Mouse (Mus musculus): ENCODE measurements around the gene Bcl9. TPM values are rescaled to one million over a fixed set of nuclear protein-coding genes. Genes with fewer than 3 reads are reported as not detected.

Gene Bcl9
- total and polyA plus RNA-seq, 3 experiments, result 7.0 to 38.5 (median 18.4) TPM

- no peak for ATAC-seq (ENCODE audit: extremely low read depth, insufficient number of reproducible peaks, low FRiP score, poor library complexity, severe bottlenecking)
- peaks cover 93% of the 10 kb centered on the region for H3K36me3 ChIP-seq (replicated peaks)
Observed at GRCm38 (mm10) chr3:97172231-97172630, 125.5 kb downstream of the Bcl9 start.

GRCm38 (mm10) chr3:97171531-97171930 is 126.2 kb downstream of the Bcl9 start:
- peaks cover 93% of the 10 kb centered on the region for H3K36me3 ChIP-seq (replicated peaks)
- no peaks in the 10 kb centered on the region for H3K27me3 ChIP-seq (ENCODE audit: insufficient read depth, low read length)
- DNase-seq (ENCODE audit: low spot score) (no peak), ATAC-seq (ENCODE audit: extremely low read depth, insufficient number of reproducible peaks, low FRiP score, poor library complexity, severe bottlenecking) (no peak)
- TF ChIP-seq GATA2 (IDR thresholded peaks at IDR 0.05; ENCODE audit: borderline replicate concordance, low read depth, low read length) (no peak), CTCF (IDR thresholded peaks at IDR 0.05; ENCODE audit: low read depth, low read length) (no peak), GATA1 (IDR thresholded peaks at IDR 0.05; ENCODE audit: borderline replicate concordance, low read length) (no peak), POLR2AphosphoS5 (IDR thresholded peaks at IDR 0.05; ENCODE audit: insufficient replicate concordance, low read depth, low read length) (no peak), TAL1 (conservative IDR thresholded peaks at IDR 0.05; ENCODE audit: low read depth, low read length) (no peak)
- H3K9me3 ChIP-seq (replicated peaks), result no peaks in the 10 kb centered on the region
- H3K4me1 ChIP-seq (ENCODE audit: insufficient read depth, low read depth, low read length), result 0 out of 2 replicates have a peak, but pooled peaks cover 2% of the 10 kb centered on the region
- no peak overlapping the region for H3K4me3 ChIP-seq (ENCODE audit: low read depth, low read length)

More at GRCm38 (mm10) chr3:97172231-97172630, 125.5 kb downstream of the Bcl9 start:
- H3K4me3 ChIP-seq (ENCODE audit: low read depth, low read length), result no peak overlapping the region
- no peaks in the 10 kb centered on the region for H3K4me1 ChIP-seq (ENCODE audit: insufficient read depth, low read depth, low read length)
- DNase-seq (ENCODE audit: low spot score), result no peak
- no peak for TF ChIP-seq TAL1 (conservative IDR thresholded peaks at IDR 0.05; ENCODE audit: low read depth, low read length)
- no peak for TF ChIP-seq GATA2 (IDR thresholded peaks at IDR 0.05; ENCODE audit: borderline replicate concordance, low read depth, low read length)
- TF ChIP-seq CTCF (IDR thresholded peaks at IDR 0.05; ENCODE audit: low read depth, low read length), result no peak
- TF ChIP-seq POLR2AphosphoS5 (IDR thresholded peaks at IDR 0.05; ENCODE audit: insufficient replicate concordance, low read depth, low read length), result no peak
- TF ChIP-seq GATA1 (IDR thresholded peaks at IDR 0.05; ENCODE audit: borderline replicate concordance, low read length), result no peak
- H3K27me3 ChIP-seq (ENCODE audit: insufficient read depth, low read length), result no peaks in the 10 kb centered on the region
- H3K9me3 ChIP-seq (replicated peaks), result no peaks in the 10 kb centered on the region

- TF ChIP-seq CTCF (IDR thresholded peaks at IDR 0.05; ENCODE audit: low read depth, low read length) (no peak), GATA2 (IDR thresholded peaks at IDR 0.05; ENCODE audit: borderline replicate concordance, low read depth, low read length) (no peak), GATA1 (IDR thresholded peaks at IDR 0.05; ENCODE audit: borderline replicate concordance, low read length) (no peak), TAL1 (conservative IDR thresholded peaks at IDR 0.05; ENCODE audit: low read depth, low read length) (no peak), POLR2AphosphoS5 (IDR thresholded peaks at IDR 0.05; ENCODE audit: insufficient replicate concordance, low read depth, low read length) (no peak)
- Histone ChIP-seq H3K9me3 (replicated peaks) (no peaks in the 10 kb centered on the region), H3K4me3 (ENCODE audit: low read depth, low read length) (no peak overlapping the region), H3K36me3 (replicated peaks) (peaks cover 83% of the 10 kb centered on the region), H3K27me3 (ENCODE audit: insufficient read depth, low read length) (no peaks in the 10 kb centered on the region), H3K4me1 (ENCODE audit: insufficient read depth, low read depth, low read length) (peaks cover 37% of the 10 kb centered on the region)
- DNase-seq (ENCODE audit: low spot score), result no peak
- ATAC-seq (ENCODE audit: extremely low read depth, insufficient number of reproducible peaks, low FRiP score, poor library complexity, severe bottlenecking), result no peak
Observed at GRCm38 (mm10) chr3:97167126-97167525, 130.6 kb downstream of the Bcl9 start.

GRCm38 (mm10) chr3:97164477-97164876 is 133.2 kb downstream of the Bcl9 start:
- H3K36me3 ChIP-seq (replicated peaks), result peaks cover 68% of the 10 kb centered on the region
- H3K4me3 ChIP-seq (ENCODE audit: low read depth, low read length), result no peak overlapping the region
- H3K9me3 ChIP-seq (replicated peaks), result no peaks in the 10 kb centered on the region
- peak; percentile 52 for TF ChIP-seq TAL1 (conservative IDR thresholded peaks at IDR 0.05; ENCODE audit: low read depth, low read length)
- no peak for TF ChIP-seq GATA1 (IDR thresholded peaks at IDR 0.05; ENCODE audit: borderline replicate concordance, low read length)
- no peak for TF ChIP-seq GATA2 (IDR thresholded peaks at IDR 0.05; ENCODE audit: borderline replicate concordance, low read depth, low read length)
- peaks cover 55% of the 10 kb centered on the region for H3K4me1 ChIP-seq (ENCODE audit: insufficient read depth, low read depth, low read length)
- ATAC-seq (ENCODE audit: extremely low read depth, insufficient number of reproducible peaks, low FRiP score, poor library complexity, severe bottlenecking), result peak; percentile 75
- peak; percentile 27 for DNase-seq (ENCODE audit: low spot score)
- H3K27me3 ChIP-seq (ENCODE audit: insufficient read depth, low read length), result no peaks in the 10 kb centered on the region

- Histone ChIP-seq H3K36me3 (replicated peaks) (peaks cover 41% of the 10 kb centered on the region), H3K9me3 (replicated peaks) (no peaks in the 10 kb centered on the region), H3K4me1 (ENCODE audit: insufficient read depth, low read depth, low read length) (peaks cover 66% of the 10 kb centered on the region), H3K27me3 (ENCODE audit: insufficient read depth, low read length) (peaks cover under 1% of the 10 kb centered on the region; the same call in 1 of the 2 replicates), H3K4me3 (ENCODE audit: low read depth, low read length) (no peak overlapping the region)
- TF ChIP-seq CTCF (IDR thresholded peaks at IDR 0.05; ENCODE audit: low read depth, low read length), result no peak
- no peak for TF ChIP-seq GATA2 (IDR thresholded peaks at IDR 0.05; ENCODE audit: borderline replicate concordance, low read depth, low read length)
- no peak for TF ChIP-seq TAL1 (conservative IDR thresholded peaks at IDR 0.05; ENCODE audit: low read depth, low read length)
- ATAC-seq (ENCODE audit: extremely low read depth, insufficient number of reproducible peaks, low FRiP score, poor library complexity, severe bottlenecking), result no peak
- DNase-seq (ENCODE audit: low spot score), result no peak
Observed at GRCm38 (mm10) chr3:97161773-97162172, 135.9 kb downstream of the Bcl9 start.

GRCm38 (mm10) chr3:97160908-97161307 is 136.8 kb downstream of the Bcl9 start:
- no peaks in the 10 kb centered on the region for H3K9me3 ChIP-seq (replicated peaks)
- peaks cover 32% of the 10 kb centered on the region for H3K36me3 ChIP-seq (replicated peaks)
- TF ChIP-seq TAL1 (conservative IDR thresholded peaks at IDR 0.05; ENCODE audit: low read depth, low read length), result no peak
- TF ChIP-seq POLR2AphosphoS5 (IDR thresholded peaks at IDR 0.05; ENCODE audit: insufficient replicate concordance, low read depth, low read length), result no peak
- TF ChIP-seq GATA1 (IDR thresholded peaks at IDR 0.05; ENCODE audit: borderline replicate concordance, low read length), result no peak
- no peak for TF ChIP-seq CTCF (IDR thresholded peaks at IDR 0.05; ENCODE audit: low read depth, low read length)
- no peak for TF ChIP-seq GATA2 (IDR thresholded peaks at IDR 0.05; ENCODE audit: borderline replicate concordance, low read depth, low read length)
- no peak for DNase-seq (ENCODE audit: low spot score)
- peaks cover 66% of the 10 kb centered on the region for H3K4me1 ChIP-seq (ENCODE audit: insufficient read depth, low read depth, low read length)
- peaks cover 5% of the 10 kb centered on the region; the same call in 1 of the 2 replicates for H3K27me3 ChIP-seq (ENCODE audit: insufficient read depth, low read length)
- H3K4me3 ChIP-seq (ENCODE audit: low read depth, low read length), result peak overlapping the region; percentile 60; the same call in 1 of the 2 replicates
- ATAC-seq (ENCODE audit: extremely low read depth, insufficient number of reproducible peaks, low FRiP score, poor library complexity, severe bottlenecking), result no peak
